Comparison of ENCODE assay signal across 18 mouse cellular contexts in genomic region chr11:116213877-116214510, GRCm38 (mm10). TPM values are rescaled to one million over a fixed set of nuclear protein-coding genes. Genes with fewer than 3 reads are reported as not detected.
DNase-seq lines count a peak whose midpoint lies in the region; ATAC-seq and TF ChIP-seq lines count a peak whose summit lies in the region.
"Had no signal": no experiment of that assay in that cellular context is flagged by ENCODE, and none has a peak within 500 bp of the region (broad histone marks: within the 10 kb centered on the region; RNA-seq: fewer than 3 reads in every experiment).

No protein-coding gene starts in this region.

- no peak overlapping the region for H3K4me2 ChIP-seq in kidney, postnatal 0 days (ENCODE audit: low read length)
- no peak overlapping the region for H3K4me2 ChIP-seq in lung, embryonic 14.5 days
- H3K4me2 ChIP-seq in lung, postnatal 0 days (replicated peaks; ENCODE audit: low read depth, low read length): no peak overlapping the region
- H3K4me2 ChIP-seq: embryonic facial prominence, embryonic 12.5 days; forebrain, embryonic 13.5 days; forebrain, embryonic 15.5 days had no signal

- no peak for TF ChIP-seq CTCF in kidney, postnatal 0 days (IDR thresholded peaks at IDR 0.05; ENCODE audit: low read depth)
- no peak for TF ChIP-seq CTCF in lung, embryonic 14.5 days (IDR thresholded peaks at IDR 0.05; ENCODE audit: low read depth)
- no peak for TF ChIP-seq CTCF in lung, postnatal 0 days (IDR thresholded peaks at IDR 0.05)

- H3K36me3 ChIP-seq in kidney, postnatal 0 days (ENCODE audit: insufficient read depth, low read length): no peaks in the 10 kb centered on the region
- H3K36me3 ChIP-seq in lung, embryonic 14.5 days (ENCODE audit: insufficient read depth): 0 out of 2 replicates have a peak, but pooled peaks cover 4% of the 10 kb centered on the region
- H3K36me3 ChIP-seq in lung, postnatal 0 days (ENCODE audit: insufficient read depth, low read length): peaks cover 4% of the 10 kb centered on the region; the same call in 1 of the 2 replicates
- H3K36me3 ChIP-seq: embryonic facial prominence, embryonic 12.5 days; forebrain, embryonic 15.5 days had no signal

- no peaks in the 10 kb centered on the region for H3K9me3 ChIP-seq in kidney, postnatal 0 days (replicated peaks; ENCODE audit: low read length)
- H3K9me3 ChIP-seq in lung, embryonic 14.5 days (ENCODE audit: low read depth, low read length): no peaks in the 10 kb centered on the region
- no peaks in the 10 kb centered on the region for H3K9me3 ChIP-seq in lung, postnatal 0 days (ENCODE audit: low read length)
- H3K9me3 ChIP-seq: embryonic facial prominence, embryonic 10.5 days; embryonic facial prominence, embryonic 12.5 days; forebrain, embryonic 13.5 days; forebrain, embryonic 15.5 days had no signal

- TF ChIP-seq EP300 in lung, postnatal 0 days (IDR thresholded peaks at IDR 0.05): no peak

- no peak overlapping the region for H3K9ac ChIP-seq in kidney, postnatal 0 days (ENCODE audit: low read depth, low read length)
- H3K9ac ChIP-seq in lung, embryonic 14.5 days: no peak overlapping the region
- H3K9ac ChIP-seq in lung, postnatal 0 days (replicated peaks; ENCODE audit: low read depth): no peak overlapping the region
- H3K9ac ChIP-seq: embryonic facial prominence, embryonic 12.5 days; forebrain, embryonic 13.5 days; forebrain, embryonic 15.5 days had no signal

- peaks cover 5% of the 10 kb centered on the region; the same call in 1 of the 2 replicates for H3K4me1 ChIP-seq in kidney, postnatal 0 days (replicated peaks; ENCODE audit: insufficient read depth, low read length)
- H3K4me1 ChIP-seq in lung, embryonic 14.5 days (ENCODE audit: insufficient read depth): peaks cover 1% of the 10 kb centered on the region
- H3K4me1 ChIP-seq in lung, postnatal 0 days (ENCODE audit: insufficient read depth, low read depth, low read length): peaks cover under 1% of the 10 kb centered on the region; the same call in 1 of the 2 replicates

- no peak overlapping the region for H3K27ac ChIP-seq in kidney, postnatal 0 days
- no peak overlapping the region for H3K27ac ChIP-seq in lung, embryonic 14.5 days (ENCODE audit: low read depth)
- no peak overlapping the region for H3K27ac ChIP-seq in lung, postnatal 0 days (ENCODE audit: low read length)
- H3K27ac ChIP-seq: embryonic facial prominence, embryonic 10.5 days; embryonic facial prominence, embryonic 12.5 days; forebrain, embryonic 13.5 days; forebrain, embryonic 15.5 days had no signal

- H3K27me3 ChIP-seq in kidney, postnatal 0 days (ENCODE audit: insufficient read depth, low read length): no peaks in the 10 kb centered on the region
- H3K27me3 ChIP-seq in lung, embryonic 14.5 days (ENCODE audit: insufficient read depth, low read length): no peaks in the 10 kb centered on the region
- H3K27me3 ChIP-seq in lung, postnatal 0 days (replicated peaks; ENCODE audit: insufficient read depth, low read length): no peaks in the 10 kb centered on the region
- H3K27me3 ChIP-seq: embryonic facial prominence, embryonic 12.5 days; forebrain, embryonic 13.5 days; forebrain, embryonic 15.5 days had no signal

- no peak for ATAC-seq in kidney, postnatal 0 days (replicated peaks; ENCODE audit: low FRiP score, low read depth)
- ATAC-seq in lung, embryonic 14.5 days (ENCODE audit: insufficient read depth): no peak
- ATAC-seq in lung, postnatal 0 days: no peak
- ATAC-seq: forebrain, embryonic 13.5 days; forebrain, embryonic 15.5 days had no signal

- no peak overlapping the region for H3K4me3 ChIP-seq in kidney, postnatal 0 days (replicated peaks; ENCODE audit: low read depth, low read length)
- H3K4me3 ChIP-seq in lung, embryonic 14.5 days (ENCODE audit: low read depth, low read length): no peak overlapping the region
- H3K4me3 ChIP-seq in lung, postnatal 0 days (ENCODE audit: low read depth, low read length): no peak overlapping the region
- H3K4me3 ChIP-seq: embryonic facial prominence, embryonic 10.5 days; embryonic facial prominence, embryonic 12.5 days; forebrain, embryonic 13.5 days; forebrain, embryonic 15.5 days had no signal

- peak; percentile 52 for DNase-seq in kidney, postnatal 0 days (ENCODE audit: low spot score)
- DNase-seq in kidney, postnatal 4 days: no peak
- DNase-seq in lung, embryonic 14.5 days: peak; percentile 41
- DNase-seq in lung, postnatal 0 days (ENCODE audit: low spot score): no peak
- DNase-seq in adipocyte (ENCODE audit: low spot score): peak; percentile 60
- DNase-seq in retina, postnatal 1 day: no peak
- DNase-seq: adrenal gland, adult 8-10 months; adrenal gland, postnatal 14 days; adrenal gland, postnatal 36 days; cerebellum, adult 11-12 months; cerebellum, adult 2 months; cerebellum, adult 9-10 months; cerebellum, postnatal 10 days; cerebellum, postnatal 25 days had no signal

- 72% methylated on average over 13 of the region's 13 CpGs for WGBS in kidney, postnatal 0 days
- WGBS in lung, embryonic 14.5 days: 72% methylated on average over 13 of the region's 13 CpGs
- WGBS in lung, postnatal 0 days: 69% methylated on average over 13 of the region's 13 CpGs

RNA-seq across cellular contexts. Expression of gene Acox1, which starts 15.1 kb away (rescaled TPM):
- 55.5 and 64.0 TPM in 2 replicates for polyA plus RNA-seq in kidney, postnatal 0 days (2015; fragmentation: Nextera tagmentation; extraction: Ambion mirVana)
- polyA plus RNA-seq in lung, embryonic 14.5 days (2014; fragmentation: Nextera tagmentation; extraction: Ambion mirVana): 21.4 and 22.1 TPM in 2 replicates
- 31.7 and 33.5 TPM in 2 replicates for polyA plus RNA-seq in lung, postnatal 0 days (2015; fragmentation: Nextera tagmentation; extraction: Ambion mirVana)

RNA-seq across cellular contexts. Expression of gene Ten1, which starts 15.3 kb away (rescaled TPM):
- polyA plus RNA-seq in kidney, postnatal 0 days (2015; fragmentation: Nextera tagmentation; extraction: Ambion mirVana): 44.0 and 47.2 TPM in 2 replicates
- 64.1 and 66.7 TPM in 2 replicates for polyA plus RNA-seq in lung, embryonic 14.5 days (2014; fragmentation: Nextera tagmentation; extraction: Ambion mirVana)
- 74.7 and 79.0 TPM in 2 replicates for polyA plus RNA-seq in lung, postnatal 0 days (2015; fragmentation: Nextera tagmentation; extraction: Ambion mirVana)

RNA-seq across cellular contexts. Expression of gene Evpl, which starts 23.9 kb away (rescaled TPM):
- 3.9 and 4.1 TPM in 2 replicates for polyA plus RNA-seq in kidney, postnatal 0 days (2015; fragmentation: Nextera tagmentation; extraction: Ambion mirVana)
- 4.4 and 4.8 TPM in 2 replicates for polyA plus RNA-seq in lung, embryonic 14.5 days (2014; fragmentation: Nextera tagmentation; extraction: Ambion mirVana)
- polyA plus RNA-seq in lung, postnatal 0 days (2015; fragmentation: Nextera tagmentation; extraction: Ambion mirVana): 2.9 and 4.2 TPM in 2 replicates

RNA-seq across cellular contexts. Expression of gene Fbf1, which starts 46.0 kb away (rescaled TPM):
- 16.8 and 20.0 TPM in 2 replicates for polyA plus RNA-seq in kidney, postnatal 0 days (2015; fragmentation: Nextera tagmentation; extraction: Ambion mirVana)
- polyA plus RNA-seq in lung, embryonic 14.5 days (2014; fragmentation: Nextera tagmentation; extraction: Ambion mirVana): 30.9 and 35.2 TPM in 2 replicates
- polyA plus RNA-seq in lung, postnatal 0 days (2015; fragmentation: Nextera tagmentation; extraction: Ambion mirVana): 11.9 and 16.6 TPM in 2 replicates

Comparison
In these comparisons a context has a peak if more than half of its experiments do, and no peak if none do; other contexts are left out.
1. DNase-seq: peak in kidney, postnatal 0 days (single experiment), lung, embryonic 14.5 days (single experiment) and adipocyte (single experiment); none in kidney, postnatal 4 days (0 of 2), lung, postnatal 0 days (single experiment) and retina, postnatal 1 day (single experiment).